Mouse (Mus musculus): ENCODE results near the gene Atp6v0d1. TPM values are rescaled to one million over a fixed set of nuclear protein-coding genes. Genes with fewer than 3 reads are reported as not detected.

Gene Atp6v0d1
- not detected in 2 replicates for polyA plus RNA-seq (2012; ENCODE audit: insufficient read depth, insufficient read length, low replicate concordance, missing spikeins)

GRCm38 (mm10) chr8:105565952-105566702 lies at the start of gene Atp6v0d1:
Gene Atp6v0d1, minus strand, starts transcription at chr8:105566047.
- Histone ChIP-seq H3K4me1 (ENCODE audit: control insufficient read depth, insufficient read depth, low read length) (peaks cover 15% of the 10 kb centered on the region), H3K27ac (ENCODE audit: insufficient read depth, low read depth, low read length) (peak within 1 kb of the TSS; percentile 76), H3K4me3 (ENCODE audit: insufficient read depth, low read depth, low read length) (peak within 1 kb of the TSS; percentile 95)
- 3% methylated on average over 53 of the region's 53 CpGs for WGBS
- TF ChIP-seq CTCF (IDR thresholded peaks at IDR 0.05; ENCODE audit: insufficient read depth, low read depth, low read length) (peak; percentile 90), POLR2A (IDR thresholded peaks at IDR 0.05; ENCODE audit: insufficient read depth, low read depth, low read length) (no peak)

DNA sequence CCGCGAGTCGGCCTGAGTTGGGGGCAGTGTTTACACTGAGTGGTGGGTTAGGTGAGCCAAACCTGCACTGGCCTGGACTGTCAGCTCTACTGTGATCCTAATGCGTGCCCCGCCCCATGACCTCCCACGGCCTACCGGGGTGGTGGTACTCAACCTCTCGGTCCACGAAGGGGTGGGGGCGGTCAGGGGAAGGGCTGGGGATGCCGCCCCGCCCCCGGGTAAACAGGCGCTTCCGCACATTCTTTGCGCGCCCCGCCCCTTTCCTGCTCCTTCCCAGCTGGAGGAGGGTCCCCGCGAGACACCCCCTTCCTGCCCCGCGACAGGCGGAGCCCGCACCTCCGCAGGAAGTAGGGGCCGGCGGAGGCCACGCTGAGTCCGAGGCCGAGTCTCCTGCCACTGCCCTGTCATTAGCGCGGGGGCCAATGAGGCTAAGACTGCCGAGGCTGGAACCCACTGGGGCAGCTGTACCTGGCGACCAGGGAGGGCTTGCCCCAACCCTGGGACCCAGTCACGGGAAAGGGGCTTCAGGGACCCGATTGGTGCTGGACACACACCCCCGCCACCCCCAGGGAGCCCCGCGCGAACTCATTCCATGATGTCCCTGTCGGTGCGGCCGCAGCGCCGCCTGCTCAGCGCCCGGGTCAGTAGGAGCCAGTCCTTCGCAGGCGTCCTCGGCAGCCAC lies 48.1 kb upstream of the Atp6v0d1 start:
- no peak overlapping the region; the same call in 1 of the 2 replicates for H3K27ac ChIP-seq (ENCODE audit: insufficient read depth, low read depth, low read length)
- TF ChIP-seq POLR2A (IDR thresholded peaks at IDR 0.05; ENCODE audit: insufficient read depth, low read depth, low read length) = no peak
- TF ChIP-seq CTCF (IDR thresholded peaks at IDR 0.05; ENCODE audit: insufficient read depth, low read depth, low read length) = no peak

DNA sequence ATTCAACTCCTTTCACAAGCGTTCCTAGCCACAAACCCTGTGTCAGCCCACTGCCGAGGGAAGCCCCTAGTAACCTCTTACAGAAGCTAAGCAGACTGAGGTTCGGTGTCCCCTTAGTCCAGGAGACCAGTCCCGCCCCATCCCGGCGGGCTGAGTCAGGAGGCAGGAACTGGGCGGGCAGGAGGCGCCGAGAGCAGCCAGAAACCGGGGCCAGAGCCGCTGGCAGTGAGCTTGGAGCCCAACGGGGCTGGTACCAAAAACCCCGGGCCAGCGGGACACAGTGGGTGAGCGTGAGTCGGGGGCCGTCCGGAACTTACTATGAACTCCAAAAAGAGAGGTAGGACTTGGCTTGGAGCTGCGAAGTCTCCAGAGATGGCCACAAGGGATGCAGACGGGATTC lies 47.2 kb upstream of the Atp6v0d1 start:
- Histone ChIP-seq H3K4me3 (ENCODE audit: insufficient read depth, low read depth, low read length) (peak overlapping the region; percentile 16), H3K4me1 (ENCODE audit: control insufficient read depth, insufficient read depth, low read length) (peaks cover 42% of the 10 kb centered on the region), H3K27ac (ENCODE audit: insufficient read depth, low read depth, low read length) (no peak overlapping the region)
- 13% methylated on average over 20 of the region's 20 CpGs for WGBS
- no peak for TF ChIP-seq POLR2A (IDR thresholded peaks at IDR 0.05; ENCODE audit: insufficient read depth, low read depth, low read length)
- no peak for TF ChIP-seq CTCF (IDR thresholded peaks at IDR 0.05; ENCODE audit: insufficient read depth, low read depth, low read length)

More for the DNA sequence above, 48.1 kb upstream of the Atp6v0d1 start:
- H3K4me1 ChIP-seq (ENCODE audit: control insufficient read depth, insufficient read depth, low read length) = peaks cover 42% of the 10 kb centered on the region
- peak overlapping the region; percentile 35 for H3K4me3 ChIP-seq (ENCODE audit: insufficient read depth, low read depth, low read length)
- WGBS = 11% methylated on average over 50 of the region's 50 CpGs

DNA sequence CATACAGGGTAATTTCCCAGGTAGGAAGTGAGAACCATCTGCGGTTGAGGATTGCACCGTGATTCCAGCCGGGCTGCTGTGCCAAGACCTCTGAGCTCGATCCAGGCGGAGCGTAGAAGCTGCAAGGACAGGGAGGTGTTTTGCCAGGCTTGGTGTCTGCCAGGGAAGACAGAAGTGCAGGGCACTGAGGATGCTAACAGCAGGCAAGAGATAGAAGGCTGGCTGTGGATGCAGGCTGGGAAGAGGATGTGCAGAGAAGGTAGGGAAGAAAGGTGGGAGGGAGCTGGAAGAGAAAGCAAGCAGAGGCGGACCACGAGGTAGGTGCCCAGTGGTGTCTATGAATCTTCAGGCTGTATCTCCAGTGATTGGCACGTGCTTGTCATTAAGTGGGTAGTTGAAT lies 46.0 kb upstream of the Atp6v0d1 start:
- 74% methylated on average over 9 of the region's 9 CpGs for WGBS
- Histone ChIP-seq H3K4me1 (ENCODE audit: control insufficient read depth, insufficient read depth, low read length) (peaks cover 43% of the 10 kb centered on the region), H3K4me3 (ENCODE audit: insufficient read depth, low read depth, low read length) (no peak overlapping the region), H3K27ac (ENCODE audit: insufficient read depth, low read depth, low read length) (no peak overlapping the region)
- no peak for TF ChIP-seq POLR2A (IDR thresholded peaks at IDR 0.05; ENCODE audit: insufficient read depth, low read depth, low read length)
- TF ChIP-seq CTCF (IDR thresholded peaks at IDR 0.05; ENCODE audit: insufficient read depth, low read depth, low read length) = no peak

DNA sequence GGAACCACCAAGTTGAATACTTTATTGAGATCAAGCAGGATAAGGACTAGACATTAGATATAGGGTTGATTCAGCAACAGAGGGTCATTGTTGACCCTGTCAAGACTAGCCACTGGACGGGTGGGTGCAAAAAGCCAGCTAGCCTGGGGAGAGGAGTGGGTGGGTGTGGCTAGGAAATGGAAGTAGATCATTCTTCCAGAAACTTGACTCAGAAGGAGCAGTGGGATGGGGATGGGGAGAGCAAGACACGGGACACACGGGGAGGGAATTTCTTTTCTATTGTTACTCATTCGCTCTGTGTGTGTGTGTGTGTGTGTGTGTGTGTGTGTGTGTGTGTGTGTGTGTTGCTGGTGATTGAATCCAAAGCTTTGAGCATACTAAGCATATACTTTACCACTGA lies 43.9 kb upstream of the Atp6v0d1 start:
- H3K4me1 ChIP-seq (ENCODE audit: control insufficient read depth, insufficient read depth, low read length) = peaks cover 34% of the 10 kb centered on the region
- no peak overlapping the region for H3K27ac ChIP-seq (ENCODE audit: insufficient read depth, low read depth, low read length)
- WGBS = 50% methylated on average over 4 of the region's 4 CpGs
- no peak for TF ChIP-seq CTCF (IDR thresholded peaks at IDR 0.05; ENCODE audit: insufficient read depth, low read depth, low read length)
- TF ChIP-seq POLR2A (IDR thresholded peaks at IDR 0.05; ENCODE audit: insufficient read depth, low read depth, low read length) = no peak
- H3K4me3 ChIP-seq (ENCODE audit: insufficient read depth, low read depth, low read length) = no peak overlapping the region

- 78% methylated on average over 2 of the region's 2 CpGs for WGBS
- Histone ChIP-seq H3K27ac (ENCODE audit: insufficient read depth, low read depth, low read length) (no peak overlapping the region), H3K4me1 (ENCODE audit: control insufficient read depth, insufficient read depth, low read length) (peaks cover 32% of the 10 kb centered on the region), H3K4me3 (ENCODE audit: insufficient read depth, low read depth, low read length) (no peak overlapping the region)
- TF ChIP-seq CTCF (IDR thresholded peaks at IDR 0.05; ENCODE audit: insufficient read depth, low read depth, low read length) (no peak), POLR2A (IDR thresholded peaks at IDR 0.05; ENCODE audit: insufficient read depth, low read depth, low read length) (no peak)
These were observed 43.5 kb upstream of the Atp6v0d1 start for GRCm38 (mm10) chr8:105609355-105609754.

DNA sequence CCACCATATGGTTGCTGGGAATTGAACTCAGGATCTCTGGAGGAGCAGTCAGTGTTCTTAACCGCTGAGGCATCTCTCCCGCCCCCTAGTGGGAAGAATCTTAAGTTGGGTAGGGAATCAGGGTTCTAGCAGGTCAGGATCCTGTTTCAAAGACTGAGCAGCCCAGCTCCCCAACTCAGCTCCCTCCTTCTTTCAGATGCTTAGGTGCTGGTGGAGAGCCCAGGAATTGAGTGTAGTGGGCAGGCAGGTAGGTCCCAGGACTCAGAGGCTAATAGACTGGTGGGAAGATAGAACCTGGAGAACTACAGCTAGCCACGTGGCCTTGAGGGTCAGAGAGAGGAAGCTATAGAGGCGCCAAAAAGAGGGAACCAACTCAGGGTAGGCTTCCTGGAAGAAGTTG lies 41.8 kb upstream of the Atp6v0d1 start:
- TF ChIP-seq CTCF (IDR thresholded peaks at IDR 0.05; ENCODE audit: insufficient read depth, low read depth, low read length) = no peak
- TF ChIP-seq POLR2A (IDR thresholded peaks at IDR 0.05; ENCODE audit: insufficient read depth, low read depth, low read length) = no peak
- 34% methylated on average over 4 of the region's 4 CpGs for WGBS

DNA sequence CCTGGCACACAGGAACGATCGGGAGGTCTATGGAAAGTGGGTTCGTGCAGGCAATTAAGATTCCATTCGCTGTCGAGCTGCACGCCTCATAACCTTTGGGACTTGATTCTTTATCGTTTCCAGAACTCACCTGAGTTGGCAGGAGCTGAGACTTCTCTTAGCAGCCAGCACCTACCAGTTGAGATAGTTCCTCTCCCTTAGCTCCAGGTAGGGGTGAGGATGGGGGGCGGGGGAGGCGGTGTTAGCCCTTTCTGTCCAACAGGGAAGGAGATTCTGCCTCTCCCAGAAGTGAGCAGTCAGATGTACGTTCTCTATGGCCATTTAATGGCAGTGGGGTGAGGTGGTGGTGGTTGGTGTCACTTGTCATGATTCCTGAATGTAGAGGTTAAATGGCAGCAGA lies 41.2 kb upstream of the Atp6v0d1 start:
- H3K4me1 ChIP-seq (ENCODE audit: control insufficient read depth, insufficient read depth, low read length) = peaks cover 19% of the 10 kb centered on the region
- TF ChIP-seq CTCF (IDR thresholded peaks at IDR 0.05; ENCODE audit: insufficient read depth, low read depth, low read length) (no peak), POLR2A (IDR thresholded peaks at IDR 0.05; ENCODE audit: insufficient read depth, low read depth, low read length) (no peak)
- 2% methylated on average over 10 of the region's 10 CpGs for WGBS
- H3K4me3 ChIP-seq (ENCODE audit: insufficient read depth, low read depth, low read length) = peak overlapping the region; percentile 89
- peak overlapping the region; percentile 95 for H3K27ac ChIP-seq (ENCODE audit: insufficient read depth, low read depth, low read length)

More for the DNA sequence above, 41.8 kb upstream of the Atp6v0d1 start:
- peaks cover 17% of the 10 kb centered on the region for H3K4me1 ChIP-seq (ENCODE audit: control insufficient read depth, insufficient read depth, low read length)
- no peak overlapping the region for H3K27ac ChIP-seq (ENCODE audit: insufficient read depth, low read depth, low read length)
- H3K4me3 ChIP-seq (ENCODE audit: insufficient read depth, low read depth, low read length) = no peak overlapping the region

Measured in olfactory bulb, adult 2 months (tissue).